Mouse (Mus musculus): ENCODE results near the gene Vldlr. TPM values are rescaled to one million over a fixed set of nuclear protein-coding genes. Genes with fewer than 3 reads are reported as not detected.

Vldlr gene
- polyA plus RNA-seq (2015; fragmentation: Nextera tagmentation; extraction: Ambion mirVana) = 21.0 and 21.7 TPM in 2 replicates

- H3K4me3 ChIP-seq (replicated peaks) = peak within 1 kb of the TSS; percentile 91
- H3K9me3 ChIP-seq (replicated peaks) = no peaks in the 10 kb centered on the region
- H3K4me2 ChIP-seq = peak within 1 kb of the TSS; percentile 87
- peak within 1 kb of the TSS; percentile 84 for H3K9ac ChIP-seq (replicated peaks)
- H3K4me1 ChIP-seq = peaks cover 30% of the 10 kb centered on the region
- no peaks in the 10 kb centered on the region for H3K36me3 ChIP-seq
- WGBS = under 1% methylated on average over 11 of the region's 11 CpGs
- no peak for ATAC-seq (ENCODE audit: low FRiP score)
- peak within 1 kb of the TSS; percentile 87 for H3K27ac ChIP-seq (replicated peaks)
- H3K27me3 ChIP-seq (replicated peaks) = no peaks in the 10 kb centered on the region
These were observed at the start of gene Vldlr for GRCm38 (mm10) chr19:27216318-27216717. Gene Vldlr, plus strand, starts transcription at chr19:27216484.

GRCm38 (mm10) chr19:27167601-27168319, 48.5 kb upstream of the Vldlr start:
- H3K4me1 ChIP-seq = no peaks in the 10 kb centered on the region
- H3K36me3 ChIP-seq = no peaks in the 10 kb centered on the region
- no peaks in the 10 kb centered on the region for H3K9me3 ChIP-seq (replicated peaks)
- ATAC-seq (ENCODE audit: low FRiP score) = no peak
- no peak overlapping the region for H3K27ac ChIP-seq (replicated peaks)
- no peaks in the 10 kb centered on the region for H3K27me3 ChIP-seq (replicated peaks)
- WGBS = 75% methylated on average over 5 of the region's 5 CpGs
- H3K4me3 ChIP-seq (replicated peaks) = no peak overlapping the region
- no peak overlapping the region for H3K9ac ChIP-seq (replicated peaks)
- no peak overlapping the region for H3K4me2 ChIP-seq

- Histone ChIP-seq H3K4me1 (no peaks in the 10 kb centered on the region), H3K27ac (replicated peaks) (no peak overlapping the region), H3K4me2 (no peak overlapping the region), H3K9ac (replicated peaks) (no peak overlapping the region), H3K27me3 (replicated peaks) (no peaks in the 10 kb centered on the region), H3K36me3 (no peaks in the 10 kb centered on the region), H3K4me3 (replicated peaks) (no peak overlapping the region), H3K9me3 (replicated peaks) (no peaks in the 10 kb centered on the region)
- 86% methylated on average over 2 of the region's 2 CpGs for WGBS
- ATAC-seq (ENCODE audit: low FRiP score) = no peak
These were observed 42.4 kb upstream of the Vldlr start for GRCm38 (mm10) chr19:27173836-27174235.

GRCm38 (mm10) chr19:27175617-27176016, 40.7 kb upstream of the Vldlr start:
- WGBS = 94% methylated on average over 1 of the region's 1 CpGs
- no peak overlapping the region for H3K27ac ChIP-seq (replicated peaks)
- ATAC-seq (ENCODE audit: low FRiP score) = no peak
- 0 out of 2 replicates have a peak, but pooled peaks cover 1% of the 10 kb centered on the region for H3K4me1 ChIP-seq
- H3K9me3 ChIP-seq (replicated peaks) = no peaks in the 10 kb centered on the region
- no peak overlapping the region for H3K4me2 ChIP-seq
- no peaks in the 10 kb centered on the region for H3K27me3 ChIP-seq (replicated peaks)
- no peak overlapping the region for H3K9ac ChIP-seq (replicated peaks)
- no peak overlapping the region for H3K4me3 ChIP-seq (replicated peaks)
- H3K36me3 ChIP-seq = no peaks in the 10 kb centered on the region

GRCm38 (mm10) chr19:27176558-27176957, 39.7 kb upstream of the Vldlr start:
- Histone ChIP-seq H3K36me3 (no peaks in the 10 kb centered on the region), H3K27ac (replicated peaks) (no peak overlapping the region), H3K4me1 (0 out of 2 replicates have a peak, but pooled peaks cover 4% of the 10 kb centered on the region), H3K9ac (replicated peaks) (no peak overlapping the region), H3K4me3 (replicated peaks) (no peak overlapping the region), H3K9me3 (replicated peaks) (no peaks in the 10 kb centered on the region), H3K27me3 (replicated peaks) (no peaks in the 10 kb centered on the region), H3K4me2 (no peak overlapping the region)
- no peak for ATAC-seq (ENCODE audit: low FRiP score)
- 86% methylated on average over 4 of the region's 4 CpGs for WGBS

GRCm38 (mm10) chr19:27178195-27178807, 38.0 kb upstream of the Vldlr start:
- no peak overlapping the region for H3K9ac ChIP-seq (replicated peaks)
- H3K4me3 ChIP-seq (replicated peaks) = no peak overlapping the region
- no peak overlapping the region for H3K4me2 ChIP-seq
- WGBS = 52% methylated on average over 5 of the region's 5 CpGs
- no peaks in the 10 kb centered on the region for H3K36me3 ChIP-seq
- 0 out of 2 replicates have a peak, but pooled peaks cover 4% of the 10 kb centered on the region for H3K4me1 ChIP-seq
- no peak overlapping the region for H3K27ac ChIP-seq (replicated peaks)
- ATAC-seq (ENCODE audit: low FRiP score) = no peak; the same call in 1 of the 2 replicates
- no peaks in the 10 kb centered on the region for H3K9me3 ChIP-seq (replicated peaks)
- no peaks in the 10 kb centered on the region for H3K27me3 ChIP-seq (replicated peaks)

- WGBS = 71% methylated on average over 18 of the region's 18 CpGs
These were observed 35.7 kb upstream of the Vldlr start for GRCm38 (mm10) chr19:27180351-27181122.

GRCm38 (mm10) chr19:27183511-27183910, 32.8 kb upstream of the Vldlr start:
- no peak for ATAC-seq (ENCODE audit: low FRiP score)
- 90% methylated on average over 7 of the region's 7 CpGs for WGBS

More at GRCm38 (mm10) chr19:27180351-27181122, 35.7 kb upstream of the Vldlr start:
- H3K27ac ChIP-seq (replicated peaks) = no peak overlapping the region
- H3K9me3 ChIP-seq (replicated peaks) = no peaks in the 10 kb centered on the region
- ATAC-seq (ENCODE audit: low FRiP score) = no peak
- H3K9ac ChIP-seq (replicated peaks) = no peak overlapping the region
- H3K36me3 ChIP-seq = no peaks in the 10 kb centered on the region
- H3K27me3 ChIP-seq (replicated peaks) = no peaks in the 10 kb centered on the region
- H3K4me2 ChIP-seq = no peak overlapping the region
- 0 out of 2 replicates have a peak, but pooled peaks cover 4% of the 10 kb centered on the region for H3K4me1 ChIP-seq
- no peak overlapping the region for H3K4me3 ChIP-seq (replicated peaks)

GRCm38 (mm10) chr19:27203711-27204238, 12.5 kb upstream of the Vldlr start:
- Histone ChIP-seq H3K27ac (replicated peaks) (peak overlapping the region; percentile 46; the same call in 1 of the 2 replicates), H3K9ac (replicated peaks) (no peak overlapping the region), H3K4me3 (replicated peaks) (no peak overlapping the region), H3K4me1 (0 out of 2 replicates have a peak, but pooled peaks cover 4% of the 10 kb centered on the region), H3K4me2 (no peak overlapping the region), H3K9me3 (replicated peaks) (no peaks in the 10 kb centered on the region), H3K36me3 (no peaks in the 10 kb centered on the region), H3K27me3 (replicated peaks) (no peaks in the 10 kb centered on the region)
- 64% methylated on average over 9 of the region's 9 CpGs for WGBS
- ATAC-seq (ENCODE audit: low FRiP score) = no peak

More at GRCm38 (mm10) chr19:27183511-27183910, 32.8 kb upstream of the Vldlr start:
- H3K9ac ChIP-seq (replicated peaks) = no peak overlapping the region
- H3K27ac ChIP-seq (replicated peaks) = no peak overlapping the region
- no peaks in the 10 kb centered on the region for H3K36me3 ChIP-seq
- no peaks in the 10 kb centered on the region for H3K27me3 ChIP-seq (replicated peaks)
- H3K4me2 ChIP-seq = no peak overlapping the region
- no peaks in the 10 kb centered on the region for H3K9me3 ChIP-seq (replicated peaks)
- H3K4me1 ChIP-seq = 0 out of 2 replicates have a peak, but pooled peaks cover 4% of the 10 kb centered on the region
- H3K4me3 ChIP-seq (replicated peaks) = no peak overlapping the region

- Histone ChIP-seq H3K4me1 (peaks cover 6% of the 10 kb centered on the region), H3K27me3 (replicated peaks) (no peaks in the 10 kb centered on the region), H3K36me3 (no peaks in the 10 kb centered on the region), H3K9me3 (replicated peaks) (no peaks in the 10 kb centered on the region), H3K9ac (replicated peaks) (no peak overlapping the region), H3K27ac (replicated peaks) (no peak overlapping the region), H3K4me3 (replicated peaks) (no peak overlapping the region), H3K4me2 (no peak overlapping the region)
- 70% methylated on average over 2 of the region's 2 CpGs for WGBS
- ATAC-seq (ENCODE audit: low FRiP score) = no peak; the same call in 1 of the 2 replicates
These were observed 5.3 kb upstream of the Vldlr start for GRCm38 (mm10) chr19:27210991-27211390.

- 0 out of 2 replicates have a peak overlapping the region, but pooled peaks have one; percentile 84 for H3K9ac ChIP-seq (replicated peaks)
These were observed 688 bp upstream of the Vldlr start for GRCm38 (mm10) chr19:27215596-27215995.

More at GRCm38 (mm10) chr19:27215596-27215995, 688 bp upstream of the Vldlr start:
- Histone ChIP-seq H3K27me3 (replicated peaks) (no peaks in the 10 kb centered on the region), H3K4me3 (replicated peaks) (peak overlapping the region; percentile 91; the same call in 1 of the 2 replicates), H3K4me1 (peaks cover 30% of the 10 kb centered on the region), H3K27ac (replicated peaks) (no peak overlapping the region), H3K36me3 (no peaks in the 10 kb centered on the region), H3K9me3 (replicated peaks) (no peaks in the 10 kb centered on the region), H3K4me2 (peak overlapping the region; percentile 87)
- ATAC-seq (ENCODE audit: low FRiP score) = no peak
- 47% methylated on average over 4 of the region's 4 CpGs for WGBS

Measured in neural tube, embryonic 15.5 days (tissue).